ENCODE assay signal across 8 mouse cellular contexts in the genomic region with DNA sequence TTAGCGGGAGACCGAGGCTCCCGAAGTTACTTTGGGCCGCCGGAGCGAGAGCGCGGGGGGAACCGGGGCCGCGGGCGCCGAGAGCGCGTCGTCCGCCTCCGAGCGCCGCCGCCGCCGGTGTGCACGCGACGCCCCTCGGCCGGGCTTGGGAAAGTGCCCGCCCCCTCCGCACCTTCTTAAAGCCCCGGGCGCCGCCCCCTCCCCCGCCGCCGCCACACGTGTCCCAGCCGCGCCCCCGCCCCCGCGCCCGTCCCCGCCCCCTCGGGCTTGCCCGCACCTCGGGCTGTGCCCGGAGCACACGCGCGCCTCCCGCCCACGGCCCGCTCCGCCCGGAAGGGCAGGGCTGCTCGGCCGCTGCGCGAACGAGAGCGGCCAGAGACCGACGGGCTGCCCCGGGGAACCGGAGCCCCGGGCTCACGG. TPM values are rescaled to one million over a fixed set of nuclear protein-coding genes. Genes with fewer than 3 reads are reported as not detected.
DNase-seq lines count a peak whose midpoint lies in the region; ATAC-seq and TF ChIP-seq lines count a peak whose summit lies in the region.

Gene Reln (minus strand): TSS at position 147 of the 420 bp plus-strand sequence.

- H3K9me3 ChIP-seq in embryonic facial prominence, embryonic 12.5 days: no peaks in the 10 kb centered on the region
- no peaks in the 10 kb centered on the region for H3K9me3 ChIP-seq in hindbrain, embryonic 15.5 days

- peak within 1 kb of the TSS; percentile 44 for H3K9ac ChIP-seq in embryonic facial prominence, embryonic 12.5 days
- H3K9ac ChIP-seq in hindbrain, embryonic 15.5 days: peak within 1 kb of the TSS; percentile 75

- under 1% methylated on average over 49 of the region's 68 CpGs for WGBS in kidney, adult 2 months
- under 1% methylated on average over 48 of the region's 68 CpGs for WGBS in embryonic facial prominence, embryonic 12.5 days
- WGBS in hindbrain, embryonic 15.5 days: 0% methylated on average over 37 of the region's 68 CpGs
- WGBS in small intestine, adult 2 months: 1% methylated on average over 65 of the region's 68 CpGs

- no peaks in the 10 kb centered on the region for H3K36me3 ChIP-seq in kidney, adult 2 months (ENCODE audit: control insufficient read depth, insufficient read depth, low read length)
- no peaks in the 10 kb centered on the region for H3K36me3 ChIP-seq in embryonic facial prominence, embryonic 12.5 days
- no peaks in the 10 kb centered on the region for H3K36me3 ChIP-seq in hindbrain, embryonic 15.5 days
- no peaks in the 10 kb centered on the region for H3K36me3 ChIP-seq in small intestine, adult 2 months (ENCODE audit: control insufficient read depth, insufficient read depth, low read length)

- peak within 1 kb of the TSS; percentile 87 for H3K4me2 ChIP-seq in embryonic facial prominence, embryonic 12.5 days (replicated peaks)
- peak within 1 kb of the TSS; percentile 94 for H3K4me2 ChIP-seq in hindbrain, embryonic 15.5 days

- H3K27me3 ChIP-seq in kidney, adult 2 months (replicated peaks; ENCODE audit: control insufficient read depth, insufficient read depth, low read length): no peaks in the 10 kb centered on the region
- peaks cover 84% of the 10 kb centered on the region for H3K27me3 ChIP-seq in embryonic facial prominence, embryonic 12.5 days
- peaks cover 24% of the 10 kb centered on the region for H3K27me3 ChIP-seq in hindbrain, embryonic 15.5 days
- H3K27me3 ChIP-seq in small intestine, adult 2 months (ENCODE audit: control insufficient read depth, insufficient read depth, low read length): peaks cover 23% of the 10 kb centered on the region

- TF ChIP-seq CTCF in kidney, adult 2 months (conservative IDR thresholded peaks at IDR 0.05; ENCODE audit: insufficient read depth, insufficient read length, low read depth, low read length): no peak
- no peak for TF ChIP-seq CTCF in small intestine, adult 2 months (IDR thresholded peaks at IDR 0.05; ENCODE audit: extremely low read depth, insufficient read length, insufficient replicate concordance, low read depth, low read length)

- ATAC-seq in embryonic facial prominence, embryonic 12.5 days (ENCODE audit: insufficient number of reproducible peaks, insufficient read depth, low FRiP score, low TSS enrichment): peak; percentile 81
- ATAC-seq in hindbrain, embryonic 15.5 days (ENCODE audit: low FRiP score, low read depth): peak; percentile 89

- peak within 1 kb of the TSS; percentile 35 for H3K4me3 ChIP-seq in kidney, adult 2 months (ENCODE audit: insufficient read depth, low read depth, low read length)
- peak within 1 kb of the TSS; percentile 48 for H3K4me3 ChIP-seq in embryonic facial prominence, embryonic 12.5 days
- peak within 1 kb of the TSS; percentile 76 for H3K4me3 ChIP-seq in hindbrain, embryonic 15.5 days
- peak within 1 kb of the TSS; percentile 47 for H3K4me3 ChIP-seq in small intestine, adult 2 months (ENCODE audit: low read depth, low read length)

- no peaks in the 10 kb centered on the region for H3K4me1 ChIP-seq in kidney, adult 2 months (ENCODE audit: control insufficient read depth, insufficient read depth, low read length)
- peaks cover 15% of the 10 kb centered on the region for H3K4me1 ChIP-seq in embryonic facial prominence, embryonic 12.5 days
- H3K4me1 ChIP-seq in hindbrain, embryonic 15.5 days (replicated peaks): peaks cover 19% of the 10 kb centered on the region
- H3K4me1 ChIP-seq in small intestine, adult 2 months (ENCODE audit: control insufficient read depth, insufficient read depth, insufficient read length, low read length): no peaks in the 10 kb centered on the region

- no peak for DNase-seq in kidney, adult 2 months
- no peak for DNase-seq in kidney, adult 8-10 months
- DNase-seq in adrenal gland, postnatal 4 days (ENCODE audit: low spot score in 2 of 2): no peak
- peak; percentile 91 for DNase-seq in liver
- DNase-seq in B cell, adult 2 months: no peak

- no peak within 1 kb of the TSS for H3K27ac ChIP-seq in kidney, adult 2 months (ENCODE audit: insufficient read depth, low read depth, low read length)
- H3K27ac ChIP-seq in embryonic facial prominence, embryonic 12.5 days: no peak within 1 kb of the TSS
- H3K27ac ChIP-seq in hindbrain, embryonic 15.5 days (replicated peaks): peak within 1 kb of the TSS; percentile 84
- H3K27ac ChIP-seq in small intestine, adult 2 months (ENCODE audit: insufficient read depth, low read depth, low read length): no peak within 1 kb of the TSS

- TF ChIP-seq POLR2A in kidney, adult 2 months (IDR thresholded peaks at IDR 0.05; ENCODE audit: low read depth, low read length): no peak
- TF ChIP-seq POLR2A in small intestine, adult 2 months (IDR thresholded peaks at IDR 0.05; ENCODE audit: low read depth, low read length): no peak

RNA-seq across cellular contexts. Expression of gene Reln, which starts in this region (rescaled TPM):
- polyA plus RNA-seq in kidney, adult 2 months (2012; rRNA removed): 3.4 and 4.9 TPM in 2 replicates
- total RNA-seq in adrenal gland, postnatal 4 days (2021): 10 to 100 TPM; 12.9 to 26.3 TPM
- polyA plus RNA-seq in embryonic facial prominence, embryonic 12.5 days (2016; fragmentation: Nextera tagmentation; extraction: Ambion mirVana): 4.1 and 5.2 TPM in 2 replicates
- 38.8 and 46.4 TPM in 2 replicates for polyA plus RNA-seq in hindbrain, embryonic 15.5 days (2015; fragmentation: Nextera tagmentation; extraction: Ambion mirVana)
- 2.2 and 15.3 TPM in 2 replicates for polyA plus RNA-seq in small intestine, adult 2 months (2012; rRNA removed)
